Mouse (Mus musculus) heart, embryonic 16.5 days (tissue): ENCODE results near the gene Nsun2. TPM values are rescaled to one million over a fixed set of nuclear protein-coding genes. Genes with fewer than 3 reads are reported as not detected.

ENCODE experiments used
- ATAC-seq: fragments of 200-750 bp; cut with Nextera tagmentation; replicated peaks from 2 replicates; pipeline ENCODE4 v1.8.0; 2017; ENCODE audit warnings: moderate number of reproducible peaks; ENCODE audit not compliant: insufficient read depth, low FRiP score; ENCODE audit errors: extremely low read depth
- H3K27ac ChIP-seq: fragments of 300-500 bp; sonication (generic); 2 replicates; pipeline ENCODE4 v1.5.1; 2014; ENCODE audit warnings: mild to moderate bottlenecking, low read length, control low read depth, moderate library complexity
- H3K27me3 ChIP-seq: fragments of 300-500 bp; sonication (generic); 2 replicates; pipeline ENCODE4 v1.6.1; 2014; ENCODE audit warnings: low read length, mixed read lengths; ENCODE audit not compliant: control insufficient read depth, insufficient read depth
- H3K36me3 ChIP-seq: fragments of 300-500 bp; sonication (generic); 2 replicates; pipeline ENCODE4 v1.6.1; 2014; ENCODE audit not compliant: control insufficient read depth, insufficient read depth
- H3K4me1 ChIP-seq: fragments of 300-500 bp; sonication (generic); 2 replicates; pipeline ENCODE4 v1.6.1; 2014; ENCODE audit warnings: low read length, mixed read lengths; ENCODE audit not compliant: control insufficient read depth, insufficient read depth
- H3K4me2 ChIP-seq: fragments of 300-500 bp; sonication (generic); 2 replicates; pipeline ENCODE4 v1.6.1; 2014; ENCODE audit warnings: low read depth, mild to moderate bottlenecking, control low read depth, low read length
- H3K4me3 ChIP-seq: fragments of 300-500 bp; sonication (generic); 2 replicates; pipeline ENCODE4 v1.5.1; 2014; ENCODE audit warnings: mild to moderate bottlenecking, control low read depth, low read length
- H3K9ac ChIP-seq: fragments of 300-500 bp; sonication (generic); 2 replicates; pipeline ENCODE4 v1.6.1; 2014; ENCODE audit warnings: low read length, control low read depth
- H3K9me3 ChIP-seq: fragments of 300-500 bp; sonication (generic); replicated peaks from 2 replicates; pipeline ENCODE4 v1.6.1; 2016; ENCODE audit warnings: low read length; ENCODE audit not compliant: control insufficient read depth
- WGBS: fragments of 180-500 bp; shearing (Covaris S2); extraction: QIAGEN DNeasy Blood & Tissue Kit; methylation state at CpG from one replicate; pipeline ENCODE4 v1.1.7; 2014; 5-methylcytosine and 5-hydroxymethylcytosine counted together
- polyA plus RNA-seq: library from polyadenylated mRNA; unstranded; fragments of >200 nt; fragmentation: Nextera tagmentation; extraction: Ambion mirVana; gene quantifications from 2 replicates; pipeline ENCODE4 v1.2.1, GENCODE M21; 2015

Nsun2 gene
- polyA plus RNA-seq, 1 experiment from 2014 or later: 78.0 TPM

- ATAC-seq: no peak
- Histone ChIP-seq H3K27me3 (no peaks in the 10 kb centered on the region), H3K27ac (no peak overlapping the region), H3K9me3 (no peaks in the 10 kb centered on the region), H3K4me1 (peaks cover 34% of the 10 kb centered on the region), H3K36me3 (0 out of 2 replicates have a peak, but pooled peaks cover 6% of the 10 kb centered on the region), H3K4me2 (no peak overlapping the region), H3K4me3 (no peak overlapping the region), H3K9ac (no peak overlapping the region)
- WGBS: 83% methylated on average over 6 of the region's 6 CpGs
Observed at GRCm38 (mm10) chr13:69519137-69519536, 14.4 kb upstream of the Nsun2 start.

- Histone ChIP-seq H3K4me2 (no peak overlapping the region), H3K4me3 (no peak overlapping the region), H3K27ac (no peak overlapping the region), H3K27me3 (no peaks in the 10 kb centered on the region), H3K9ac (no peak overlapping the region), H3K36me3 (no peaks in the 10 kb centered on the region), H3K9me3 (no peaks in the 10 kb centered on the region), H3K4me1 (peaks cover 59% of the 10 kb centered on the region)
- 90% methylated on average over 1 of the region's 1 CpGs for WGBS
- no peak for ATAC-seq
Observed at GRCm38 (mm10) chr13:69522161-69522791, 11.3 kb upstream of the Nsun2 start.

- H3K27ac ChIP-seq: no peak overlapping the region
- no peak overlapping the region for H3K4me3 ChIP-seq
- H3K9me3 ChIP-seq: no peaks in the 10 kb centered on the region
- H3K9ac ChIP-seq: no peak overlapping the region
- no peak for ATAC-seq
- H3K4me1 ChIP-seq: peaks cover 55% of the 10 kb centered on the region
- WGBS: 56% methylated on average over 14 of the region's 14 CpGs
- no peaks in the 10 kb centered on the region for H3K27me3 ChIP-seq
- no peaks in the 10 kb centered on the region for H3K36me3 ChIP-seq
- no peak overlapping the region for H3K4me2 ChIP-seq
Observed at GRCm38 (mm10) chr13:69523444-69524157, 9.9 kb upstream of the Nsun2 start.

GRCm38 (mm10) chr13:69524158-69524530 lies 9.4 kb upstream of the Nsun2 start:
- no peaks in the 10 kb centered on the region for H3K9me3 ChIP-seq
- no peak overlapping the region for H3K4me3 ChIP-seq
- no peak for ATAC-seq
- no peak overlapping the region for H3K9ac ChIP-seq
- H3K27me3 ChIP-seq: no peaks in the 10 kb centered on the region
- H3K4me2 ChIP-seq: no peak overlapping the region
- H3K4me1 ChIP-seq: peaks cover 61% of the 10 kb centered on the region
- H3K27ac ChIP-seq: no peak overlapping the region
- 62% methylated on average over 2 of the region's 2 CpGs for WGBS
- 0 out of 2 replicates have a peak, but pooled peaks cover 1% of the 10 kb centered on the region for H3K36me3 ChIP-seq

- Histone ChIP-seq H3K4me1 (peaks cover 67% of the 10 kb centered on the region), H3K4me3 (no peak overlapping the region), H3K27me3 (no peaks in the 10 kb centered on the region), H3K27ac (no peak overlapping the region), H3K9ac (no peak overlapping the region), H3K36me3 (0 out of 2 replicates have a peak, but pooled peaks cover 2% of the 10 kb centered on the region), H3K4me2 (no peak overlapping the region), H3K9me3 (no peaks in the 10 kb centered on the region)
- 0 out of 2 replicates have a peak, but pooled peaks have one; percentile 16 for ATAC-seq
- WGBS: 72% methylated on average over 4 of the region's 4 CpGs
Observed at GRCm38 (mm10) chr13:69525867-69526266, 7.7 kb upstream of the Nsun2 start.

- Histone ChIP-seq H3K9ac (no peak overlapping the region), H3K27me3 (no peaks in the 10 kb centered on the region), H3K4me2 (no peak overlapping the region), H3K9me3 (no peaks in the 10 kb centered on the region), H3K27ac (no peak overlapping the region), H3K4me1 (peaks cover 74% of the 10 kb centered on the region), H3K4me3 (no peak overlapping the region), H3K36me3 (0 out of 2 replicates have a peak, but pooled peaks cover 2% of the 10 kb centered on the region)
- no peak for ATAC-seq
- 57% methylated on average over 7 of the region's 7 CpGs for WGBS
Observed at GRCm38 (mm10) chr13:69528531-69528930, 5.0 kb upstream of the Nsun2 start.

GRCm38 (mm10) chr13:69530156-69530555 lies 3.4 kb upstream of the Nsun2 start:
- WGBS: 78% methylated on average over 3 of the region's 3 CpGs
- Histone ChIP-seq H3K4me2 (no peak overlapping the region), H3K4me3 (no peak overlapping the region), H3K36me3 (0 out of 2 replicates have a peak, but pooled peaks cover 2% of the 10 kb centered on the region), H3K9me3 (no peaks in the 10 kb centered on the region), H3K27ac (no peak overlapping the region), H3K9ac (no peak overlapping the region), H3K27me3 (no peaks in the 10 kb centered on the region), H3K4me1 (peaks cover 58% of the 10 kb centered on the region)
- ATAC-seq: no peak

GRCm38 (mm10) chr13:69530951-69531350 lies 2.6 kb upstream of the Nsun2 start:
- no peak for ATAC-seq
- Histone ChIP-seq H3K4me2 (peak overlapping the region; percentile 95), H3K9ac (no peak overlapping the region; the same call in 1 of the 2 replicates), H3K27ac (no peak overlapping the region), H3K4me1 (peaks cover 57% of the 10 kb centered on the region), H3K27me3 (no peaks in the 10 kb centered on the region), H3K4me3 (no peak overlapping the region), H3K9me3 (no peaks in the 10 kb centered on the region), H3K36me3 (0 out of 2 replicates have a peak, but pooled peaks cover 2% of the 10 kb centered on the region)
- 84% methylated on average over 6 of the region's 6 CpGs for WGBS

GRCm38 (mm10) chr13:69531431-69531830 lies 2.1 kb upstream of the Nsun2 start:
- H3K27ac ChIP-seq: no peak overlapping the region
- H3K27me3 ChIP-seq: no peaks in the 10 kb centered on the region
- peaks cover 55% of the 10 kb centered on the region for H3K4me1 ChIP-seq
- H3K9ac ChIP-seq: peak overlapping the region; percentile 91
- peak overlapping the region; percentile 92 for H3K4me3 ChIP-seq
- no peak for ATAC-seq
- 0 out of 2 replicates have a peak, but pooled peaks cover 2% of the 10 kb centered on the region for H3K36me3 ChIP-seq
- H3K9me3 ChIP-seq: no peaks in the 10 kb centered on the region
- WGBS: 39% methylated on average over 6 of the region's 6 CpGs
- H3K4me2 ChIP-seq: peak overlapping the region; percentile 95
